Mouse (Mus musculus): ENCODE data around the gene Smad1.
"Not testable (repeated sequence)": the region's sequence is repeated elsewhere in the genome, so short reads cannot be mapped to it uniquely, and the experiment has no call there.

The Smad1 gene

GRCm38 (mm10) chr8:79398994-79399650, at the start of gene Smad1:
Gene Smad1, minus strand, starts transcription at chr8:79399518.
- no peak for DNase-seq (ENCODE audit: low read depth)

- DNase-seq (ENCODE audit: low read depth): no peak
Observed at GRCm38 (mm10) chr8:79447260-79447853, 48.0 kb upstream of the Smad1 start.

- no peak for DNase-seq (ENCODE audit: low read depth)
Observed at GRCm38 (mm10) chr8:79443460-79444098, 44.3 kb upstream of the Smad1 start.

GRCm38 (mm10) chr8:79433953-79434500, 34.7 kb upstream of the Smad1 start:
- DNase-seq (ENCODE audit: low read depth): no peak

- DNase-seq (ENCODE audit: low read depth): no peak
Observed at GRCm38 (mm10) chr8:79414907-79415306, 15.6 kb upstream of the Smad1 start.

- no peak for DNase-seq (ENCODE audit: low read depth)
Observed at GRCm38 (mm10) chr8:79410501-79410900, 11.2 kb upstream of the Smad1 start.

- not testable (repeated sequence) for DNase-seq (ENCODE audit: low read depth)
Observed at GRCm38 (mm10) chr8:79407356-79407755, 8.0 kb upstream of the Smad1 start.

GRCm38 (mm10) chr8:79404895-79405557, 5.7 kb upstream of the Smad1 start:
- no peak for DNase-seq (ENCODE audit: low read depth)

- DNase-seq (ENCODE audit: low read depth): no peak
Observed at GRCm38 (mm10) chr8:79400671-79401070, 1.4 kb upstream of the Smad1 start.

GRCm38 (mm10) chr8:79398251-79398981, 902 bp downstream of the Smad1 start:
- no peak for DNase-seq (ENCODE audit: low read depth)

GRCm38 (mm10) chr8:79397705-79398250, 1.5 kb downstream of the Smad1 start:
- DNase-seq (ENCODE audit: low read depth): no peak

GRCm38 (mm10) chr8:79396911-79397310, 2.4 kb downstream of the Smad1 start:
- no peak for DNase-seq (ENCODE audit: low read depth)

GRCm38 (mm10) chr8:79394009-79394408, 5.3 kb downstream of the Smad1 start:
- DNase-seq (ENCODE audit: low read depth): no peak

- no peak for DNase-seq (ENCODE audit: low read depth)
Observed at GRCm38 (mm10) chr8:79393215-79393614, 6.1 kb downstream of the Smad1 start.

GRCm38 (mm10) chr8:79392649-79393048, 6.7 kb downstream of the Smad1 start:
- no peak for DNase-seq (ENCODE audit: low read depth)

GRCm38 (mm10) chr8:79391454-79391853, 7.9 kb downstream of the Smad1 start:
- no peak for DNase-seq (ENCODE audit: low read depth)

- DNase-seq (ENCODE audit: low read depth): no peak
Observed at GRCm38 (mm10) chr8:79389074-79389786, 10.1 kb downstream of the Smad1 start.

GRCm38 (mm10) chr8:79386831-79387230, 12.5 kb downstream of the Smad1 start:
- no peak for DNase-seq (ENCODE audit: low read depth)

- DNase-seq (ENCODE audit: low read depth): no peak
Observed at GRCm38 (mm10) chr8:79386358-79386757, 13.0 kb downstream of the Smad1 start.

GRCm38 (mm10) chr8:79384276-79385271, 14.7 kb downstream of the Smad1 start:
- no peak for DNase-seq (ENCODE audit: low read depth)
